Mouse (Mus musculus): ENCODE results near the gene Tmem8b. TPM values are rescaled to one million over a fixed set of nuclear protein-coding genes. Genes with fewer than 3 reads are reported as not detected.

The Tmem8b gene
- polyA plus RNA-seq, 1 experiment from 2014 or later, result 16.6 TPM

GRCm38 (mm10) chr4:43672070-43672469 is 3.3 kb downstream of the Tmem8b start:
- peak overlapping the region; percentile 30; the same call in 1 of the 2 replicates for H3K27ac ChIP-seq
- H3K36me3 ChIP-seq, result peaks cover 30% of the 10 kb centered on the region
- H3K4me2 ChIP-seq, result peak overlapping the region; percentile 65
- H3K4me1 ChIP-seq (replicated peaks), result peaks cover 45% of the 10 kb centered on the region
- peak overlapping the region; percentile 85 for H3K4me3 ChIP-seq
- H3K27me3 ChIP-seq, result peaks cover 8% of the 10 kb centered on the region; the same call in 1 of the 2 replicates
- ATAC-seq (ENCODE audit: low FRiP score), result no peak
- peak overlapping the region; percentile 55 for H3K9ac ChIP-seq
- 2% methylated on average over 2 of the region's 2 CpGs for WGBS
- no peaks in the 10 kb centered on the region for H3K9me3 ChIP-seq

- H3K36me3 ChIP-seq, result peaks cover 46% of the 10 kb centered on the region
- H3K4me1 ChIP-seq (replicated peaks), result peaks cover 40% of the 10 kb centered on the region
- 78% methylated on average over 8 of the region's 8 CpGs for WGBS
- ATAC-seq (ENCODE audit: low FRiP score), result no peak
- H3K27me3 ChIP-seq, result no peaks in the 10 kb centered on the region
- H3K9me3 ChIP-seq, result no peaks in the 10 kb centered on the region
- H3K4me3 ChIP-seq, result no peak overlapping the region
- H3K27ac ChIP-seq, result no peak overlapping the region
- H3K4me2 ChIP-seq, result no peak overlapping the region
- no peak overlapping the region for H3K9ac ChIP-seq
These were observed 4.9 kb downstream of the Tmem8b start for GRCm38 (mm10) chr4:43673703-43674102.

GRCm38 (mm10) chr4:43674974-43675373 is 6.2 kb downstream of the Tmem8b start:
- no peak overlapping the region for H3K4me3 ChIP-seq
- no peaks in the 10 kb centered on the region for H3K27me3 ChIP-seq
- no peak overlapping the region for H3K27ac ChIP-seq
- peaks cover 36% of the 10 kb centered on the region for H3K4me1 ChIP-seq (replicated peaks)
- ATAC-seq (ENCODE audit: low FRiP score), result no peak
- 82% methylated on average over 5 of the region's 5 CpGs for whole genome bisulfite sequencing
- H3K9ac ChIP-seq, result no peak overlapping the region
- no peak overlapping the region for H3K4me2 ChIP-seq
- H3K9me3 ChIP-seq, result no peaks in the 10 kb centered on the region
- peaks cover 59% of the 10 kb centered on the region for H3K36me3 ChIP-seq

GRCm38 (mm10) chr4:43675608-43676007 is 6.8 kb downstream of the Tmem8b start:
- no peak for ATAC-seq (ENCODE audit: low FRiP score)
- H3K27ac ChIP-seq, result no peak overlapping the region
- H3K9ac ChIP-seq, result no peak overlapping the region
- H3K4me3 ChIP-seq, result no peak overlapping the region
- H3K9me3 ChIP-seq, result no peaks in the 10 kb centered on the region
- 85% methylated on average over 4 of the region's 4 CpGs for WGBS
- H3K27me3 ChIP-seq, result no peaks in the 10 kb centered on the region
- no peak overlapping the region for H3K4me2 ChIP-seq
- peaks cover 29% of the 10 kb centered on the region for H3K4me1 ChIP-seq (replicated peaks)
- H3K36me3 ChIP-seq, result peaks cover 64% of the 10 kb centered on the region

GRCm38 (mm10) chr4:43678541-43678940 is 9.8 kb downstream of the Tmem8b start:
- no peak for ATAC-seq (ENCODE audit: low FRiP score)
- Histone ChIP-seq H3K9ac (no peak overlapping the region), H3K4me2 (no peak overlapping the region), H3K4me3 (no peak overlapping the region), H3K27ac (no peak overlapping the region), H3K9me3 (no peaks in the 10 kb centered on the region), H3K36me3 (peaks cover 92% of the 10 kb centered on the region), H3K27me3 (no peaks in the 10 kb centered on the region), H3K4me1 (replicated peaks) (0 out of 2 replicates have a peak, but pooled peaks cover 2% of the 10 kb centered on the region)
- WGBS, result 91% methylated on average over 6 of the region's 6 CpGs

GRCm38 (mm10) chr4:43679416-43680043 is 10.8 kb downstream of the Tmem8b start:
- H3K9ac ChIP-seq, result no peak overlapping the region
- no peaks in the 10 kb centered on the region for H3K4me1 ChIP-seq (replicated peaks)
- no peak for ATAC-seq (ENCODE audit: low FRiP score)
- no peak overlapping the region for H3K4me3 ChIP-seq
- H3K4me2 ChIP-seq, result no peak overlapping the region
- H3K36me3 ChIP-seq, result peaks cover 97% of the 10 kb centered on the region
- no peak overlapping the region for H3K27ac ChIP-seq
- H3K9me3 ChIP-seq, result no peaks in the 10 kb centered on the region
- 87% methylated on average over 7 of the region's 7 CpGs for WGBS
- no peaks in the 10 kb centered on the region for H3K27me3 ChIP-seq

GRCm38 (mm10) chr4:43690021-43690420 is 21.2 kb downstream of the Tmem8b start:
- Histone ChIP-seq H3K9me3 (no peaks in the 10 kb centered on the region), H3K27ac (no peak overlapping the region), H3K27me3 (no peaks in the 10 kb centered on the region), H3K9ac (no peak overlapping the region), H3K4me1 (replicated peaks) (no peaks in the 10 kb centered on the region), H3K4me3 (no peak overlapping the region), H3K36me3 (peaks cover 65% of the 10 kb centered on the region), H3K4me2 (no peak overlapping the region)
- no peak for ATAC-seq (ENCODE audit: low FRiP score)
- WGBS, result 94% methylated on average over 17 of the region's 17 CpGs

GRCm38 (mm10) chr4:43691026-43691425 is 22.3 kb downstream of the Tmem8b start:
- ATAC-seq (ENCODE audit: low FRiP score), result no peak
- 87% methylated on average over 5 of the region's 5 CpGs for WGBS
- peaks cover 55% of the 10 kb centered on the region for H3K36me3 ChIP-seq

GRCm38 (mm10) chr4:43693806-43694241 is 25.1 kb downstream of the Tmem8b start:
- 80% methylated on average over 5 of the region's 5 CpGs for WGBS
- Histone ChIP-seq H3K4me2 (no peak overlapping the region), H3K4me1 (replicated peaks) (no peaks in the 10 kb centered on the region; the same call in 1 of the 2 replicates), H3K4me3 (no peak overlapping the region), H3K9me3 (no peaks in the 10 kb centered on the region), H3K27ac (no peak overlapping the region), H3K36me3 (peaks cover 30% of the 10 kb centered on the region), H3K27me3 (no peaks in the 10 kb centered on the region), H3K9ac (no peak overlapping the region)
- ATAC-seq (ENCODE audit: low FRiP score), result no peak

More at GRCm38 (mm10) chr4:43691026-43691425, 22.3 kb downstream of the Tmem8b start:
- Histone ChIP-seq H3K9me3 (no peaks in the 10 kb centered on the region), H3K27ac (no peak overlapping the region), H3K4me1 (replicated peaks) (no peaks in the 10 kb centered on the region), H3K4me3 (no peak overlapping the region), H3K9ac (no peak overlapping the region), H3K27me3 (no peaks in the 10 kb centered on the region), H3K4me2 (no peak overlapping the region)

- Histone ChIP-seq H3K27ac (no peak overlapping the region), H3K4me1 (replicated peaks) (no peaks in the 10 kb centered on the region; the same call in 1 of the 2 replicates), H3K4me3 (no peak overlapping the region), H3K4me2 (no peak overlapping the region), H3K27me3 (no peaks in the 10 kb centered on the region), H3K36me3 (peaks cover 22% of the 10 kb centered on the region), H3K9ac (no peak overlapping the region), H3K9me3 (no peaks in the 10 kb centered on the region)
- WGBS, result 79% methylated on average over 1 of the region's 1 CpGs
- no peak for ATAC-seq (ENCODE audit: low FRiP score)
These were observed 25.9 kb downstream of the Tmem8b start for GRCm38 (mm10) chr4:43694439-43695248.

GRCm38 (mm10) chr4:43695249-43695671 is 26.5 kb downstream of the Tmem8b start:
- 34% methylated on average over 9 of the region's 9 CpGs for WGBS
- no peaks in the 10 kb centered on the region for H3K9me3 ChIP-seq
- no peak overlapping the region for H3K4me2 ChIP-seq

GRCm38 (mm10) chr4:43696561-43696960 is 27.8 kb downstream of the Tmem8b start:
- Histone ChIP-seq H3K4me2 (no peak overlapping the region), H3K27me3 (no peaks in the 10 kb centered on the region), H3K27ac (no peak overlapping the region), H3K4me1 (replicated peaks) (no peaks in the 10 kb centered on the region; the same call in 1 of the 2 replicates), H3K36me3 (peaks cover 6% of the 10 kb centered on the region; the same call in 1 of the 2 replicates), H3K4me3 (no peak overlapping the region), H3K9ac (no peak overlapping the region), H3K9me3 (no peaks in the 10 kb centered on the region)
- ATAC-seq (ENCODE audit: low FRiP score), result no peak
- WGBS, result 90% methylated on average over 13 of the region's 13 CpGs

More at GRCm38 (mm10) chr4:43695249-43695671, 26.5 kb downstream of the Tmem8b start:
- no peak overlapping the region for H3K9ac ChIP-seq
- no peaks in the 10 kb centered on the region; the same call in 1 of the 2 replicates for H3K4me1 ChIP-seq (replicated peaks)
- no peak for ATAC-seq (ENCODE audit: low FRiP score)
- no peak overlapping the region for H3K4me3 ChIP-seq
- no peak overlapping the region for H3K27ac ChIP-seq
- H3K36me3 ChIP-seq, result peaks cover 16% of the 10 kb centered on the region
- no peaks in the 10 kb centered on the region for H3K27me3 ChIP-seq

Measured in hindbrain, embryonic 13.5 days (tissue).